In genomic region chr6:72623661-72624402, GRCm38 (mm10) we compare ENCODE assay signal across 13 mouse cellular contexts. TPM values are rescaled to one million over a fixed set of nuclear protein-coding genes. Genes with fewer than 3 reads are reported as not detected.
DNase-seq lines count a peak whose midpoint lies in the region; ATAC-seq and TF ChIP-seq lines count a peak whose summit lies in the region.
"Had no signal": no experiment of that assay in that cellular context is flagged by ENCODE, and none has a peak within 500 bp of the region (broad histone marks: within the 10 kb centered on the region; RNA-seq: fewer than 3 reads in every experiment).

No protein-coding gene starts in this region.

- peaks cover 8% of the 10 kb centered on the region; the same call in 1 of the 2 replicates for H3K36me3 ChIP-seq in kidney, embryonic 16.5 days (ENCODE audit: insufficient read depth, low read length)
- H3K36me3 ChIP-seq: liver, embryonic 13.5 days had no signal

- peaks cover 12% of the 10 kb centered on the region; the same call in 1 of the 2 replicates for H3K4me1 ChIP-seq in kidney, embryonic 16.5 days (ENCODE audit: insufficient read depth, low read length)
- H3K4me1 ChIP-seq: embryonic facial prominence, embryonic 13.5 days had no signal

- ATAC-seq in kidney, embryonic 16.5 days (ENCODE audit: low FRiP score, low TSS enrichment), result no peak
- ATAC-seq in megakaryocyte, adult 5-6 weeks (ENCODE audit: poor library complexity, severe bottlenecking), result peak; percentile 86
- ATAC-seq: hindbrain, embryonic 16.5 days had no signal

- no peak overlapping the region for H3K4me2 ChIP-seq in kidney, embryonic 16.5 days (replicated peaks; ENCODE audit: low read depth, low read length)
- H3K4me2 ChIP-seq: embryonic facial prominence, embryonic 13.5 days; liver, embryonic 13.5 days had no signal

- H3K9me3 ChIP-seq in kidney, embryonic 16.5 days (ENCODE audit: low read length), result no peaks in the 10 kb centered on the region
- H3K9me3 ChIP-seq: embryonic facial prominence, embryonic 13.5 days; liver, embryonic 13.5 days had no signal

- H3K4me3 ChIP-seq in kidney, embryonic 16.5 days (ENCODE audit: low read length), result no peak overlapping the region
- H3K4me3 ChIP-seq in layer of hippocampus, adult 2 months, result no peak overlapping the region
- H3K4me3 ChIP-seq: embryonic facial prominence, embryonic 13.5 days; liver, embryonic 13.5 days had no signal

- DNase-seq in kidney, adult 8-10 months, result peak; percentile 75
- DNase-seq in adrenal gland, adult 8-10 months, result peak; percentile 60
- peak; percentile 39 to 69 for DNase-seq in gastrocnemius, adult 8-10 months (ENCODE audit: low spot score in 2 of 2)
- DNase-seq in MN1 (ENCODE audit: low spot score), result no peak
- no peak for DNase-seq in layer of hippocampus, adult 2 months (ENCODE audit: low spot score in 2 of 2)
- DNase-seq: cerebellum, adult 11-12 months; layer of hippocampus, postnatal 36 days; liver, embryonic 13.5 days; right cerebral cortex, postnatal 25 days had no signal

- H3K27ac ChIP-seq in kidney, embryonic 16.5 days (ENCODE audit: low read length), result no peak overlapping the region
- H3K27ac ChIP-seq in layer of hippocampus, adult 2 months, result no peak overlapping the region
- H3K27ac ChIP-seq: embryonic facial prominence, embryonic 13.5 days; liver, embryonic 13.5 days had no signal

- H3K9ac ChIP-seq in kidney, embryonic 16.5 days (replicated peaks; ENCODE audit: low read length), result no peak overlapping the region
- H3K9ac ChIP-seq: embryonic facial prominence, embryonic 13.5 days; liver, embryonic 13.5 days had no signal

- WGBS in kidney, embryonic 16.5 days, result 92% methylated on average over 8 of the region's 8 CpGs

- TF ChIP-seq CTCF in layer of hippocampus, adult 2 months (conservative IDR thresholded peaks at IDR 0.05), result no peak

- no peaks in the 10 kb centered on the region for H3K27me3 ChIP-seq in kidney, embryonic 16.5 days (ENCODE audit: insufficient read depth, low read length)
- H3K27me3 ChIP-seq: embryonic facial prominence, embryonic 13.5 days; liver, embryonic 13.5 days had no signal

RNA-seq across cellular contexts. Expression of gene Tgoln1, which starts 7.0 kb away (rescaled TPM):
- polyA plus RNA-seq in kidney, embryonic 16.5 days (2015; fragmentation: Nextera tagmentation; extraction: Ambion mirVana), result 43.3 and 46.3 TPM in 2 replicates
- total RNA-seq in adrenal gland, adult 8-10 months (2022), result 100 to 1,000 TPM; 238 to 271 (median 258) TPM
- total RNA-seq in gastrocnemius, adult 8-10 months (2022), result 10 to 100 TPM; 24.2 to 28.7 (median 25.4) TPM
- total RNA-seq in megakaryocyte, adult 5-6 weeks (2015), result 50.5 and 53.2 TPM in 2 replicates
- total RNA-seq in megakaryocyte, adult 5-6 weeks (2017), result 59.1 and 59.6 TPM in 2 replicates
- 10 to 100 TPM; 87.9 to 88.2 TPM for total RNA-seq in layer of hippocampus, adult 2 months (2021)

RNA-seq across cellular contexts. Expression of gene Retsat, which starts 25.6 kb away (rescaled TPM):
- 33.8 and 36.0 TPM in 2 replicates for polyA plus RNA-seq in kidney, embryonic 16.5 days (2015; fragmentation: Nextera tagmentation; extraction: Ambion mirVana)
- total RNA-seq in adrenal gland, adult 8-10 months (2022), result 100 to 1,000 TPM; 269 to 371 (median 318) TPM
- 10 to 100 TPM; 64.4 to 72.3 (median 68.1) TPM for total RNA-seq in gastrocnemius, adult 8-10 months (2022)
- 2.2 and 5.2 TPM in 2 replicates for total RNA-seq in megakaryocyte, adult 5-6 weeks (2015)
- 3.8 and 7.2 TPM in 2 replicates for total RNA-seq in megakaryocyte, adult 5-6 weeks (2017)
- total RNA-seq in layer of hippocampus, adult 2 months (2021), result 10 to 100 TPM; 54.3 to 58.3 TPM

RNA-seq across cellular contexts. Expression of gene Elmod3, which starts 25.6 kb away (rescaled TPM):
- 18.9 and 19.5 TPM in 2 replicates for polyA plus RNA-seq in kidney, embryonic 16.5 days (2015; fragmentation: Nextera tagmentation; extraction: Ambion mirVana)
- 10 to 100 TPM; 19.9 to 35.5 (median 25.5) TPM for total RNA-seq in adrenal gland, adult 8-10 months (2022)
- 1 to 10 TPM; 7.9 to 8.9 (median 8.2) TPM for total RNA-seq in gastrocnemius, adult 8-10 months (2022)
- 6.4 and 7.0 TPM in 2 replicates for total RNA-seq in megakaryocyte, adult 5-6 weeks (2015)
- 8.6 and 10.2 TPM in 2 replicates for total RNA-seq in megakaryocyte, adult 5-6 weeks (2017)
- total RNA-seq in layer of hippocampus, adult 2 months (2021), result 10 to 100 TPM; 25.4 to 25.8 TPM

Comparison
In these comparisons a context has a peak if more than half of its experiments do, and no peak if none do; other contexts are left out.
1. DNase-seq: peak in kidney, adult 8-10 months (2 of 2), adrenal gland, adult 8-10 months (single experiment) and gastrocnemius, adult 8-10 months (2 of 2); none in MN1 (single experiment) and layer of hippocampus, adult 2 months (0 of 2).
2. RNA of gene Retsat, which starts 25.6 kb away (total RNA-seq): 269 to 371 TPM in adrenal gland, adult 8-10 months, 64.4 to 72.3 TPM in gastrocnemius, adult 8-10 months and 54.3 to 58.3 TPM in layer of hippocampus, adult 2 months; 2.2 to 7.2 TPM in megakaryocyte, adult 5-6 weeks; every median in the first group is over 4 times any median in the second.